12 mouse cellular contexts compared by ENCODE assay signal in genomic region chr10:117666947-117667630, GRCm38 (mm10).
"Had no signal": no experiment of that assay in that cellular context is flagged by ENCODE, and none has a peak within 500 bp of the region (broad histone marks: within the 10 kb centered on the region; RNA-seq: fewer than 3 reads in every experiment).

No protein-coding gene starts in this region.

- DNase-seq: left cerebral cortex, postnatal 4 days; liver; liver, embryonic 13.5 days; liver, postnatal 0 days; lung, adult 18-20 months; lung, adult 2 months; lung, embryonic 14.5 days; lung, postnatal 10 days; lung, postnatal 14 days; lung, postnatal 36 days; lung, postnatal 4 days; midbrain, embryonic 14.5 days had no signal
